Mouse (Mus musculus): ENCODE data around the gene Fam169b. TPM values are rescaled to one million over a fixed set of nuclear protein-coding genes. Genes with fewer than 3 reads are reported as not detected.
A peak's percentile ranks its signal among the peaks of the same experiment; 100 is the strongest.
"Not testable (repeated sequence)": the region's sequence is repeated elsewhere in the genome, so short reads cannot be mapped to it uniquely, and the experiment has no call there.

Gene Fam169b
- polyA plus RNA-seq, 1 experiment: not detected

DNA sequence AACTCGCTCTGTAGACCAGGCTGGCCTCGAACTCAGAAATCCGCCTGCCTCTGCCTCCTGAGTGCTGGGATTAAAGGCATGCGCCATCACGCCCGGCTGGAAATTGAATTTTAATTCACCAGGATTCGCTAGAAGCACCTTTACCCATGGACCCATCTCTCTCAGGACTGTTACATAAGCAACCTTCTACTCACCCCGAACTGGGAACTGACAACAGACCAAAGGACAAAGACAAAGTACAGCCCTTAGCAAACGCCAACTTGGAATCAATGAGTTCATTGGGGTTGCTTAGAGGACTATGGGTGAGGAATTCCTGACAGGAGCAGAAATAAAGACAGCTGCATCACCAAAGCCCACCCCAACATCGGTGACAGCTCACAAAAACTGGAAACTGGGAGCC, 1.0 kb upstream of the Fam169b start:
- TF ChIP-seq POLR2A (IDR thresholded peaks at IDR 0.05; ENCODE audit: insufficient read depth, low read depth, low read length) (no peak), CTCF (IDR thresholded peaks at IDR 0.05; ENCODE audit: insufficient read depth, low read depth, low read length) (no peak)
- Histone ChIP-seq H3K4me1 (ENCODE audit: control insufficient read depth, insufficient read depth, low read length) (peaks cover 9% of the 10 kb centered on the region), H3K4me3 (ENCODE audit: insufficient read depth, low read depth, low read length) (no peak overlapping the region), H3K27ac (ENCODE audit: insufficient read depth, low read depth, low read length) (no peak overlapping the region)
- WGBS: 92% methylated on average over 10 of the region's 10 CpGs

DNA sequence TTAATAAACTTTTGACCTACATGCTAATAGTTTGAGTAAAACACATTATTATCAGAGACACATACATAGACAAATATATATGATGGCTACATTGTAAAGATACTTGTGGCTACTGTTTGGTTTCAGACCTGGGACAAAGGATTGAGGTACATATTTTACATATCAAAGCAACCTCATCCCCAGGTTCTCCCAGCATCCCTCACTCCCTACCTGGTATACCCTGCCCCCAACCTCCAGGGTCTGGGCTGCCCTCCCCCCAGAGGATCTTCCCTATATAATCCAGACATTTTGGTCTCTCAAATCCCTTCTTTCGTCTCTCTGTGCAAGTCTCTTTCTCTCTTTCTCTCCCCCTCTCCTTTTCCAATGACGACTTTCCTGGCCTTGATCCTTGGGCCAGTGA, 579 bp downstream of the Fam169b start:
- Histone ChIP-seq H3K27ac (ENCODE audit: insufficient read depth, low read depth, low read length) (no peak overlapping the region), H3K4me1 (ENCODE audit: control insufficient read depth, insufficient read depth, low read length) (peaks cover 9% of the 10 kb centered on the region), H3K4me3 (ENCODE audit: insufficient read depth, low read depth, low read length) (no peak overlapping the region)
- 93% methylated on average over 2 of the region's 2 CpGs for WGBS
- TF ChIP-seq POLR2A (IDR thresholded peaks at IDR 0.05; ENCODE audit: insufficient read depth, low read depth, low read length) (no peak), CTCF (IDR thresholded peaks at IDR 0.05; ENCODE audit: insufficient read depth, low read depth, low read length) (no peak)

DNA sequence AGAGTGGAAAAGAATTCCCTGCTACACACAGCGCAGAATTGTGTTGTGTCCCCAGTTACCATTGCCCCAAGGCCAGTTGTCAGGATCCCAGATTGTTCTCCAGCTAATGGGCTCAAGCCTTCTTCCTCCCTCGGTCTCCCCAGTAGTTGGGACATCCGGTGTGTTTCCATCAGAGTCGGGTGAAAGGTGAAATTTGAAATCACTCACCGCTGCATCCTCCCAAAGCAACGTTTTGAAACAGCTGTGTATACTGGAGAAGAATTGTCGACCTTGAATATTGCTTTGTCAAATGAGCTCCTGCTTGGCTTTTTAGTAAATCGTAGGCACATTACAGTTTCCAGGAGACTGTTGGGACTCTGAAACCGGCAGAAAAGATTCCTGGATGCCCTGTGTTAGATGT, 1.3 kb downstream of the Fam169b start:
- H3K4me3 ChIP-seq (ENCODE audit: insufficient read depth, low read depth, low read length): no peak overlapping the region
- TF ChIP-seq CTCF (IDR thresholded peaks at IDR 0.05; ENCODE audit: insufficient read depth, low read depth, low read length) (no peak), POLR2A (IDR thresholded peaks at IDR 0.05; ENCODE audit: insufficient read depth, low read depth, low read length) (no peak)
- peaks cover 9% of the 10 kb centered on the region for H3K4me1 ChIP-seq (ENCODE audit: control insufficient read depth, insufficient read depth, low read length)
- 81% methylated on average over 9 of the region's 9 CpGs for WGBS
- H3K27ac ChIP-seq (ENCODE audit: insufficient read depth, low read depth, low read length): no peak overlapping the region

DNA sequence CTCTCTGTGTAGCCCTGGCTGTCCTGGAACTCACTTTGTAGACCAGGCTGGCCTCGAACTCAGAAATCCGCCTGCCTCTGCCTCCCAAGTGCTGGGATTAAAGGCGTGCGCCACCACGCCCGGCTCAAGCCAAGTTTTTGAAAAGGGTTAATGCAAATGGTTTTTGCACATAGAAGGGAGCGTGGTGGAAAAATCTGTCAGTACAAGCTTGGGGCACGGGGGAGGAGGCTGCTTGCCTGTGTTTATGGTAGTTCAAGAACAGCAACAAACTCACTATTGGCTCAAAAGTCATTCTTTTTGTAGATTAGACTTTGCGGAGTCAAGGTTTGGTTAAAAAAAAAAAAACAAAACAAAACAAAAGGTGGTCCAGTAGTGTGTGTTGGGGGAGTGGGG, 1.8 kb downstream of the Fam169b start:
- H3K4me1 ChIP-seq (ENCODE audit: control insufficient read depth, insufficient read depth, low read length); H3K27ac ChIP-seq (ENCODE audit: insufficient read depth, low read depth, low read length); H3K4me3 ChIP-seq (ENCODE audit: insufficient read depth, low read depth, low read length): not testable (repeated sequence)
- 63% methylated on average over 9 of the region's 9 CpGs for WGBS

DNA sequence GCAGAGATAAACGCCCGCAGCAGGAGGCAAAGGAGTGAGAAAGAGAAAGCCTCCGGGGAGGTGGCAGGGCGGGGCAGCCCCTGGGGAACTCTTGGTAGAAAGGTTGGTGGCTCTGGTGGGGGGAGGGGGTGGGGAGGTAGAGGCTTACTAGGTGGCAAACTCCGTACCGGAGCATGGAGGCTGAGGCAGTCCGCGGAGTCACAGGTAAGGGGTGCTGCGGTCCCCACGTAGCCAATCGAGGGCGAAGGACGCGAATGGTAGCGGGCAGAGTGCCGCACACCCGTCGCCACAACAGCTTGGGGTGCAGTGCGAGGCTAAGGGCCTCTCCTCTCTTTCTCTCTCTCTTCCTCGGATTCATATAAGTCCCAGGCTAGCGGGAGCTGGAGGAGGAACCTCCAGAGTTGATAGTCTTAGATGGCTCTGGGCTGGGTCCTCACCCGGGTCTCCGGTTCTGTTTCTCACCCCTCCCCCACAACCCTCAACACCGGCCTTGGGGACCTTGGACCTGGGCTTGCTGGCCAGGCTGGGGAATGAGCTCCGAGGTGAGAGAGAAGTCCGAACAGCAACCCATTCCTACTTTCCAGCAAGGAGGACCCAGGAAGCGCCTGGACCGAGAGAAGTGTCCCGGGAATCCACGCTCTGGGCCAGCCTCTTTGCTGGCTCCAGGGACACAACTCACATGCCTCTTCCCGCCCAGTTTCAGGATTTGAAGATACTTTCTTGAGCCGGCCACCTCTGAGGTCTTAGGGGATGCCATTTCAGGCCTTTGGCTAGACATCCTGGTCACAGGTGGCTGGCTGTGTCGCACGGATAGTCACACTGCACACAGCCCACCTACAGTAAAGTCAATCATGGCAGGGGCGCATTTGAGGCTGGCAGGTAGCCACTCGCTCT, 2.4 kb downstream of the Fam169b start:
- no peak for TF ChIP-seq POLR2A (IDR thresholded peaks at IDR 0.05; ENCODE audit: insufficient read depth, low read depth, low read length)
- no peak for TF ChIP-seq CTCF (IDR thresholded peaks at IDR 0.05; ENCODE audit: insufficient read depth, low read depth, low read length)
- WGBS: 18% methylated on average over 36 of the region's 36 CpGs
- no peak overlapping the region for H3K27ac ChIP-seq (ENCODE audit: insufficient read depth, low read depth, low read length)

DNA sequence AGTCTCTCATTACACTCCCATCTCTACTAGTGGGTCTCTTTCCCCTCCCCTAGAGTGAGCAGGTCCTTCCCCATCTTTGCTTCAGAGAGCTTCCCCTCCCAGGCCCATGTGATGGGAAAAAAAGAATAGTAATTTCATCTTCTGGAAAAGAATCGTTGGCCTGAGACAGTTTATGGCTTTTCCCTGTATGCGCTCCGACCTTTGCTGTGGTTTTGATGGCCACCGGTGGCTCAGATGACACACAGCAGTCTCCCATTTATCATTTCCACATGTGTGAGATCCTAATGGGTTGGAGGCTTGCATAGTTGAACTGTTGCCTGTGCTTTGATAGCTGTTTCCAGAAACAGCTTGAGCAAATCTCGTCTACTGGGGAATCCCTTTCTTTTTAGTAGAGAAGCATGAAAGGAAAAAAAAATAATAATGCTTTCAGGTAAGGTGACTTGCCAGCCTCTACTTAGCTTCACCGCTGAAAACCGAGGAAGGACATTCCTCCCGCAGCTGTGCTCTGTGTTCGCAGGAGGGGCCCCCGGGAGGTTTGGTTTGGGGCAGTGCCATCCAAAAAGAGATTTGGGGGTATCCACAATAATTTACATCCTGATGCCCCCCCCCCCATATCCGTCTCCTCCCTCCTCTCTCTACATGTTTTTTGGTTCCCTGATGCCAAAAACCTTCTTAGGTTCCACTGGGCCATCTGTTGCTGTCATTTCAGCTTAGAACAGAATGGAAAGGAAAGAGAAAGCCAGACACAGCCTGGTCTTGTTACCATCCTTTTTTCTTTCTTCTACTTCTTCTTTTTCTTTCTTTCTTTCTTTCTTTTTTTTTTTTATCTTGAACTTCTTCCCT, 3.6 kb downstream of the Fam169b start:
- Histone ChIP-seq H3K27ac (ENCODE audit: insufficient read depth, low read depth, low read length) (no peak overlapping the region), H3K4me3 (ENCODE audit: insufficient read depth, low read depth, low read length) (no peak overlapping the region), H3K4me1 (ENCODE audit: control insufficient read depth, insufficient read depth, low read length) (peaks cover 9% of the 10 kb centered on the region)
- no peak for TF ChIP-seq POLR2A (IDR thresholded peaks at IDR 0.05; ENCODE audit: insufficient read depth, low read depth, low read length)
- no peak for TF ChIP-seq CTCF (IDR thresholded peaks at IDR 0.05; ENCODE audit: insufficient read depth, low read depth, low read length)
- 74% methylated on average over 11 of the region's 11 CpGs for WGBS

More for the DNA sequence above, 2.4 kb downstream of the Fam169b start:
- H3K4me1 ChIP-seq (ENCODE audit: control insufficient read depth, insufficient read depth, low read length): peaks cover 9% of the 10 kb centered on the region
- H3K4me3 ChIP-seq (ENCODE audit: insufficient read depth, low read depth, low read length): peak overlapping the region; percentile 37

DNA sequence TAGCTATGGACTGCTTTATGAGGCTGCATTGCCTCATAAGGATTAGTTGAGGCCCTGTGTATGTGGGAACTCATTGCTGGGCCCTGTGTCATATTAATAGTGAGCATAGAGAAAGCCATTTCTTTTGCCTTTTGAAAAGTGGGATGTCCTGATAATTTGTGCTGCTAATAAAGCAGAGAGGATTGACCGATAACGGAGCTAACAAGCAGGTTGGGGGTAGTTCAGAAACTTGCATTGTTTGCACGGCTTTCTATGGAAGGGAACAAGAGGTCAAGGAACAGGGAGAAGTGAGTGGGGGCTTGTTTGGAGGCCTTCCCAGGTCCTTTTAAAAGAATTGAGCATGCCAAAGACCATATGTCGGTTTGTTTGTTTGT, 4.2 kb downstream of the Fam169b start:
- WGBS: 78% methylated on average over 4 of the region's 4 CpGs

DNA sequence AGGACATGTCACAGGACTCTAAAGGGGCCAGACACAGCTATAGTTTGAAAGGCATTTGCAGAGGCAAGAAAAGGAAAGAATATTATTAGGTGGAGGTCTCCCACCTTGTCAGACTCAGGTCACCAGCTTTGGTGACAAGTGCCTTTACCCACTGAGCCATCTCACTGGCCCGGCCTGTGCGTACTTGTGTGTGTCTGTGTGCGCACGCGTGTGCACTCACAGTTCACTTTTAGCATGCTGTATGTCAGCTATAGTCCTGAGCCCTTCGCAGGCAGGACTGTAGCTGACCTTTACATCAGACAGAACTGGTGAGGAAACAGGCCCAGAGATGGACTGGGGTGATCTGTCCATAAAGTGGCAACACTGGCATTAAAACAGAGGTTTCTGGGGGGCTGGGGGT, 4.7 kb downstream of the Fam169b start:
- TF ChIP-seq POLR2A (IDR thresholded peaks at IDR 0.05; ENCODE audit: insufficient read depth, low read depth, low read length): no peak
- TF ChIP-seq CTCF (IDR thresholded peaks at IDR 0.05; ENCODE audit: insufficient read depth, low read depth, low read length): no peak
- 98% methylated on average over 6 of the region's 6 CpGs for WGBS
- no peak overlapping the region for H3K4me3 ChIP-seq (ENCODE audit: insufficient read depth, low read depth, low read length)
- peaks cover 9% of the 10 kb centered on the region for H3K4me1 ChIP-seq (ENCODE audit: control insufficient read depth, insufficient read depth, low read length)
- H3K27ac ChIP-seq (ENCODE audit: insufficient read depth, low read depth, low read length): no peak overlapping the region

More for the DNA sequence above, 4.2 kb downstream of the Fam169b start:
- Histone ChIP-seq H3K27ac (ENCODE audit: insufficient read depth, low read depth, low read length) (no peak overlapping the region), H3K4me3 (ENCODE audit: insufficient read depth, low read depth, low read length) (no peak overlapping the region), H3K4me1 (ENCODE audit: control insufficient read depth, insufficient read depth, low read length) (peaks cover 9% of the 10 kb centered on the region)
- TF ChIP-seq POLR2A (IDR thresholded peaks at IDR 0.05; ENCODE audit: insufficient read depth, low read depth, low read length) (no peak), CTCF (IDR thresholded peaks at IDR 0.05; ENCODE audit: insufficient read depth, low read depth, low read length) (no peak)

DNA sequence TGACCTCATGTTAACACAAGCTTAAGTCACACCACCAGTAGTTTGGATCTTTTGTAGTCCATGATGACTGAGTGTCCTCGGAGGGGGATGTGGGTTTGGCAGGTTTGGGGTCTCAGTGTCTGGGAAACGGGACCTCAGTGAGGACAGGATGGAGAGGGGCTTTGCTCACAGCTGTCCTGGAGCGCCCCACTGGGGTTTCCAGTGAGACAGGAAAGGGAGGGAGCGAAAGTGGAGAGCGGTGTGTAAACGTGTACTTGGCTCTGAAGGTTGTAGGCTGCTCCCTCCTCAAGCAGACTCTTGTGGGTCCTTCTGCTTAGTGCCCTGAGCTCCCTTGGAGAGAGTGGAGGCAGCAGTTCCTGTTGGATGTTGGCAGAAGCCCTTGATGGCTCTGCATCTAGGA, 5.3 kb downstream of the Fam169b start:
- H3K4me3 ChIP-seq (ENCODE audit: insufficient read depth, low read depth, low read length): no peak overlapping the region
- WGBS: 83% methylated on average over 6 of the region's 6 CpGs
- TF ChIP-seq POLR2A (IDR thresholded peaks at IDR 0.05; ENCODE audit: insufficient read depth, low read depth, low read length) (no peak), CTCF (IDR thresholded peaks at IDR 0.05; ENCODE audit: insufficient read depth, low read depth, low read length) (no peak)
- no peak overlapping the region for H3K27ac ChIP-seq (ENCODE audit: insufficient read depth, low read depth, low read length)
- peaks cover 9% of the 10 kb centered on the region for H3K4me1 ChIP-seq (ENCODE audit: control insufficient read depth, insufficient read depth, low read length)

Measured in olfactory bulb, adult 2 months (tissue).